Mouse (Mus musculus): ENCODE results near the gene Itpripl1.

DNA sequence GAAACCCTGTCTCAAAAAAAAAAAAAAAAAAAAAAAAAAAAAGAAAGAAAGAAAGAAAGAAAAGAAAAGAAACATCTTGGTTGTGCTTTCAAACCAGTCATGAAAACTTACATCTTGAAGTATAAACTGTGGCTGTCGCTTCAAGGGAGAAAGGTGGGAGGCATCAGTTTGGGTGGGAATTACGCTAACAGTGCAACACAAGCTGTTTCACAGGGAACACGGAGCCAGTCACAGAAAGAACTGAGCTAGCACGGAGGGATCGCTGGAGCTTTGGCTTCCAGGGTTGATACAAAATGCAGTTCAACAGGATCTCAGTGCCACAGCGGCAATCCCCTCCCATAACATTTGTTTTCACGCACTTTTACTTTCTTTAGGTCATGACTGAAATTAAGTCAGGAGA is 3.2 kb downstream of the Itpripl1 start:
- TF ChIP-seq CTCF (IDR thresholded peaks at IDR 0.05; ENCODE audit: borderline replicate concordance, insufficient read depth, low read length): no peak
- TF ChIP-seq POLR2A (IDR thresholded peaks at IDR 0.05; ENCODE audit: low read depth, low read length): no peak
